Mouse (Mus musculus): ENCODE results near the gene Donson.

The Donson gene

GRCm38 (mm10) chr16:91688619-91689334 lies at the start of gene Donson:
Gene Donson, minus strand, starts transcription at chr16:91688770.
- peak; percentile 84 for DNase-seq (ENCODE audit: low read depth, low spot score)

GRCm38 (mm10) chr16:91736046-91736816 lies 47.7 kb upstream of the Donson start:
- DNase-seq (ENCODE audit: low read depth, low spot score), result no peak

- DNase-seq (ENCODE audit: low read depth, low spot score), result peak; percentile 75
Measured at GRCm38 (mm10) chr16:91734771-91735170, 46.2 kb upstream of the Donson start.

- no peak for DNase-seq (ENCODE audit: low read depth, low spot score)
Measured at GRCm38 (mm10) chr16:91732816-91733215, 44.2 kb upstream of the Donson start.

- no peak for DNase-seq (ENCODE audit: low read depth, low spot score)
Measured at GRCm38 (mm10) chr16:91730446-91730845, 41.9 kb upstream of the Donson start.

- DNase-seq (ENCODE audit: low read depth, low spot score), result no peak
Measured at GRCm38 (mm10) chr16:91729821-91730441, 41.4 kb upstream of the Donson start.

- peak; percentile 98 for DNase-seq (ENCODE audit: low read depth, low spot score)
Measured at GRCm38 (mm10) chr16:91729066-91729482, 40.5 kb upstream of the Donson start, which contains the start of gene Itsn1. Gene Itsn1, plus strand, starts transcription at chr16:91729281.

GRCm38 (mm10) chr16:91728123-91729065 lies 39.8 kb upstream of the Donson start, which contains the start of gene Cryzl1:
Gene Cryzl1, minus strand, starts transcription at chr16:91728975.
- DNase-seq (ENCODE audit: low read depth, low spot score), result peak; percentile 99

GRCm38 (mm10) chr16:91727433-91727832 lies 38.9 kb upstream of the Donson start:
- DNase-seq (ENCODE audit: low read depth, low spot score), result peak; percentile 49

- no peak for DNase-seq (ENCODE audit: low read depth, low spot score)
Measured at GRCm38 (mm10) chr16:91724247-91724646, 35.7 kb upstream of the Donson start.

GRCm38 (mm10) chr16:91717399-91717798 lies 28.8 kb upstream of the Donson start:
- no peak for DNase-seq (ENCODE audit: low read depth, low spot score)

GRCm38 (mm10) chr16:91716927-91717349 lies 28.4 kb upstream of the Donson start:
- DNase-seq (ENCODE audit: low read depth, low spot score), result no peak

GRCm38 (mm10) chr16:91710241-91710640 lies 21.7 kb upstream of the Donson start:
- DNase-seq (ENCODE audit: low read depth, low spot score), result no peak

GRCm38 (mm10) chr16:91704603-91705340 lies 16.2 kb upstream of the Donson start:
- DNase-seq (ENCODE audit: low read depth, low spot score), result no peak

GRCm38 (mm10) chr16:91702771-91703188 lies 14.2 kb upstream of the Donson start:
- no peak for DNase-seq (ENCODE audit: low read depth, low spot score)

GRCm38 (mm10) chr16:91701908-91702307 lies 13.3 kb upstream of the Donson start:
- no peak for DNase-seq (ENCODE audit: low read depth, low spot score)

GRCm38 (mm10) chr16:91698995-91699394 lies 10.4 kb upstream of the Donson start:
- no peak for DNase-seq (ENCODE audit: low read depth, low spot score)

GRCm38 (mm10) chr16:91695108-91695755 lies 6.7 kb upstream of the Donson start:
- DNase-seq (ENCODE audit: low read depth, low spot score), result peak; percentile 13

GRCm38 (mm10) chr16:91694455-91695084 lies 6.0 kb upstream of the Donson start:
- DNase-seq (ENCODE audit: low read depth, low spot score), result peak; percentile 49
